Mouse (Mus musculus) ES-Bruce4 (cell line): ENCODE measurements around the gene Jph2.

ENCODE experiments used
- CTCF ChIP-seq: IDR thresholded peaks from one replicate; pipeline ENCODE4 v1.8.1; 2011; ENCODE audit warnings: low read depth, low read length
- EP300 ChIP-seq: IDR thresholded peaks from 2 replicates; pipeline ENCODE4 v1.6.1; 2011; ENCODE audit warnings: low read depth, low read length; ENCODE audit not compliant: insufficient read depth
- POLR2A ChIP-seq: IDR thresholded peaks from one replicate; pipeline ENCODE4 v1.8.1; 2011; ENCODE audit warnings: low read length; ENCODE audit not compliant: insufficient read depth

DNA sequence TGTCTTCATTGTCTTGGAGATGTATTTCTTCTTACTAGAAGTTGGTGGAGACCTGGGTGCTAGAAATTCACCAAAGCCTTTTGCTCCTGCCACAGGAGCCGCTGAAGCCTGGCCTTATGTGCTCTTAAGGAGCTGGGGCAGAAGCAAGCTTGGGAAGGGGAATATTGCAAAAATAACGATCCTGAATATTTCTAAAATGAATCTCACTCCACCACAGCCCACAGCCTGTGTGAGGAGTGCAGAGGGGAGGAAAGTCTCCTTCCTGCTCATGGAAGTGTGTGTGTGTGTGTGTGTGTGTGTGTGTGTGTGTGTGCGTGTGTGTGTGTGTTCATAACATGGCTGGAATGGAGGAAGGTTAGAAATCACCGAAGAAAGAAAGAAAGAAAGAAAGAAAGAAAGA, 977 bp upstream of the Jph2 start:
- TF ChIP-seq CTCF (no peak), POLR2A (no peak), EP300 (no peak)
